Mouse (Mus musculus) E14TG2a.4 (cell line): ENCODE measurements at regions not wholly inside any gene's neighbourhood (a gene's known extent, or its start where the extent isn't known, plus 50 kb on each side); places are given as distances from the start of the nearest gene placed in this dataset.

ENCODE experiments used
- CTCF ChIP-seq: conservative IDR thresholded peaks from 2 replicates; pipeline ENCODE4 v1.5.1; 2014; ENCODE audit warnings: low read length
- NANOG ChIP-seq: IDR thresholded peaks from 2 replicates; pipeline ENCODE4 v1.6.1; 2014; ENCODE audit warnings: borderline replicate concordance, low read length, mixed read lengths
- POU5F1 ChIP-seq: IDR thresholded peaks from 2 replicates; pipeline ENCODE4 v1.6.1; 2014; ENCODE audit warnings: low read length, borderline replicate concordance

GRCm38 (mm10) chr1:189141694-189142093 is 134.1 kb upstream of the Kctd3 start:
- TF ChIP-seq CTCF (no peak), NANOG (no peak), POU5F1 (no peak)
